Mouse (Mus musculus): ENCODE data around the gene Ldb3.

DNA sequence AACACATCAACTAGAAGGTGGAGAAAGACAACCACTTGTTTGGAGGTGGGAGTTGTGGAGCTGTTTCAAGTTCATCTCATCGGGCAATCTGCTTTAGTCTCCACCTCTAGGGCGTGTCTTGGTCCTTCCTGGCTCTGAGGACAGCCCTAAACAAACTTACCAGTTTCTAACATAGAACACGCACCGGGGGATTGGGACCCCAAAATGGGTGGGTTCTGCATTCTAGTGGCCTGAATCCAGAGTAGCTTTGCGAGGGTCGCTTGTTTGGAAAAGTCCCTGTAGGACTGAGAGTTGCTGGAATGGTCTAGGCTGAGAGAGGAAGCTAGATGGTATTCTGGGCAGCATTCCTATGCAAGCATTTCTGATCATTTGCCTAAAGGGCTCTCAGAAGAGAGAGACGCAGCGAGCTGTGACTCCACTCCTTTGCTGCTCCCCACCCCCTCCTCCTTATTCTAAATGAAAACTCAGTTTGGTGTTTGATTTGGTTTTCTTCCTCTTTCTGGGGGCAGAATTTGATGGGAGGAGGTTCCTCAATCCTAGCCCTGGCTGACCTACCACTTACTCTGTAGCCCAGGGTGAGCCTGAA lies 70.4 kb downstream of the Ldb3 start:
- TF ChIP-seq CTCF (conservative IDR thresholded peaks at IDR 0.05; ENCODE audit: low read length), result no peak
- TF ChIP-seq NANOG (IDR thresholded peaks at IDR 0.05; ENCODE audit: borderline replicate concordance, low read length), result no peak
